Mouse (Mus musculus) thymus, postnatal 4 days (tissue): ENCODE data around the gene Mef2a.

Experiments
- DNase-seq: peaks from one replicate; pipeline ENCODE4 v3.0.0; 2021

Mef2a gene

GRCm38 (mm10) chr7:67372729-67373583 lies at the start of gene Mef2a:
Gene Mef2a (minus strand): TSS chr7:67372858.
- peak; percentile 97 for DNase-seq

DNA sequence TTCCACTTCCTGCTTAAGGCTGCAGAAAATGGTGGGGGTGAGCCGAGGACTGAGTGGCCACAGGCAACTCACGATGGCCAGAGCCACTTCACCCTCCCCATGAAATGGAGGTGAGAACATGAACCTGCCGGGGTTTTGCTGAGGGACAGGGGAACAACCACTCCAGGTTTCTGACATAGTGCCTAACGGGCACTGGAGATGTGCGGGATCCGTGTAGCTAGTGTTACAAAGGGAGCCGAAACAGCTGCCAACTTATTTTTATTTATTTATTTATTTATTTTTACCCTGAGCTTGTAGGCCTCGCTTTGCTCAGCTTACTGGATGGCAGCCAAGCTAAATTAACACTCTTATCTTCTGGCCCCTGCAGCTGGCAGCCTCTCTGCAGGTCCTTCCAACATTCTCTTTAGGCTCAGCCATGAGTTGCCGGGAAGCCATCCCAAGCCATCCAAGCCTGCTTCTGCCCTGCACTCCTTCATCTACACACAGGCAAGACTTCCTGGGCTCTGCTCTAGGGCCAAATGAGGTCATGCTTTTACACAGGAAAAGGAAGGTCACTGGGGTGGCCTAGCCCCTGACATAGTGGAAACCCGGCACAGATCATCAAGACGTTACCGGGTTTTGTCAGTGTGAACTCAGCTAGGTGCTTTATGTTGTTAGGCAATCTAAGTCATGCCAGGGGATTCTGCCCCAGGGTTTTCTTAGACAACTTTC lies 49.0 kb upstream of the Mef2a start:
- peak; percentile 65 for DNase-seq

DNA sequence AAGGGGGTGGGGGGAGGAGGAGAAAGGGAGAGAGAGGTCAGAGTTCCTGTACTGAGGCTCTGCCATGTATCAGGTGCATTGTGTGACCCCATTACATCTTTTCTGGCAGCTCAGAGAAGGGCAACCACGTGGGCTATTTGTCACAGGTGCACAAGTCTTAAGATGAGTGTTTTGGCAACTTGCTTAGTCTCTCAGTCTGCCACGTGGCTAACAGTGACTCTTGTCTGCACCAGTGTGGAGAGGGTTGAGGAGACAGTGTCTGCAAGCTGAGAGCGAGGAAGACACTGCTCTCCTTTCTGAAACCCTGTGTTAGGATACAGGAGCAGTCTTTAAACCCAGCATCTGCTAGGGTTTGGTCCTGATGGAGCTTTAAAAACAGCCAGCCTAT lies 48.4 kb upstream of the Mef2a start:
- DNase-seq = peak; percentile 71

DNA sequence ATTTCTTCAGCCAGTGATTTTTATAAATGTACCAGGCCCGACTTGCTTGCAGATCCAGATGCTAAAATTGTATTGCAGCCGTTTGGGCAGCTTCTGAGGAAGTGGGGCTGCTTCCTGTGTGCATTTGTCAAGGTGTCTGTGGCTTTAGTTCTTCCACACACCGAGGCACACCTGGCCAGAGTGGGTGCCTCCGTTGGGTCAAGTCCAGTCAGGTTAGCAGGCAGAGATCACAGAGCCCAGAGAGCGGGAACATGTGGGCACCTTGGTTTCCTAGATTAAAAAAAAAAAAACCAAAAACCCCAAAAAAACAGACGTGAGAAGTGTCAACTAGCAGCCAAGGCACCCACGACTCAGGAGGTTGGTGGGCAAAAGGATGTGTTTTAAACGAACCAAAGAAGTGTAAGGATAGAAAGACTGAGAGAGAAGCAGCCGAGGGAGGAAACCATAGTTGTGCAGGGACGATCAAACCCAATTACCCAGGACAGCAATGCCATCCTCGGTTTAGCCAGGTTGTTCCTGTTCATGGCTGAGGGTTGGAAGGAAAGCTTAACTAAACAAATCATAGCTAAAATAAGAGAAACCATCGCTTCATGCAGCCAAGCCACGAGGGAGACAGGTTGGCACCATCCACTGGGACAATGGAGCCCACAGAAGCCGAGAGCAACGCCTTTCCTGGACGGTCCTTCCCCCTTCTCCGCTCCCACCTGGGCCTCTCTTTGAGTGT lies 47.1 kb upstream of the Mef2a start:
- DNase-seq = peak; percentile 68

GRCm38 (mm10) chr7:67418122-67418521 lies 45.5 kb upstream of the Mef2a start:
- DNase-seq = no peak

DNA sequence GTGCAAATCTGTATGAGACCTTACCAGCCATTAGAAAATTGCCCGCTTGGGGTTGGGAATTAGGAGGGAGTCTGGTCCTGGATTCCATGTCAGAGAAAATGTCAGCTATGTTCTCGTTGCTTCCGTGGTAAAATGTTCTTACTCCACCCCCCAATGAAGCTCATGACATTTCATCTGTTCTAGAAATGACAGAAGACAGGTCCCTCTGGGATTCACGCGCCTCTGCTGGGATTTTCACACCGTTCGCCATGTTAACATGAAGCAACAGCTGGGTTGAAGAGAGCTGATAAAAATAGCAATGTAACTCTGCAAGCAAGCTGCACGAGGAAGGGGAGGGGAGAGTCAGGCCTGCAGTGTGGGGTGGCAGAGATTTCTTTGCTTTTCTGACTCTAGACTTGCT lies 42.1 kb upstream of the Mef2a start:
- peak; percentile 30 for DNase-seq

DNA sequence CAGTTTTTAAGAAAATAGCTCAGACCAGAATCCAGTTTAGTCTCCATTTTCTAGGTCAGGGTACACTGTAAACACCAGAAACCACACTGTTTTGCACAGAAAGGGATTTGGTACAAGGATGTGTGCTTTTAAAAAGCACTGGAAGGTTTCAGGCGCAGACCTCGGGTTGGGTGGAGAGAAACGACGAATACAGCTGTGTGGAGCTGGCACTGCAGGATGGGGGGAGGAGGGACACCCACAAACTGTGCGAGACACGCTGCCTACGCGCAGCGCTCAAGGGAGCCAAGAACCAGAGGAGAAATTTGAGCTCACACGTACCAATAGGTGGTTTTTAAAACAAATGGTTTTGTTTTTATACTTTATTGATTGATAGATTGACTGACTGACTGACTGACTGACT lies 40.0 kb upstream of the Mef2a start:
- DNase-seq = peak; percentile 77

GRCm38 (mm10) chr7:67407019-67407418 lies 34.4 kb upstream of the Mef2a start:
- DNase-seq = peak; percentile 30

- DNase-seq = no peak
Observed at GRCm38 (mm10) chr7:67404176-67404575, 31.5 kb upstream of the Mef2a start.

DNA sequence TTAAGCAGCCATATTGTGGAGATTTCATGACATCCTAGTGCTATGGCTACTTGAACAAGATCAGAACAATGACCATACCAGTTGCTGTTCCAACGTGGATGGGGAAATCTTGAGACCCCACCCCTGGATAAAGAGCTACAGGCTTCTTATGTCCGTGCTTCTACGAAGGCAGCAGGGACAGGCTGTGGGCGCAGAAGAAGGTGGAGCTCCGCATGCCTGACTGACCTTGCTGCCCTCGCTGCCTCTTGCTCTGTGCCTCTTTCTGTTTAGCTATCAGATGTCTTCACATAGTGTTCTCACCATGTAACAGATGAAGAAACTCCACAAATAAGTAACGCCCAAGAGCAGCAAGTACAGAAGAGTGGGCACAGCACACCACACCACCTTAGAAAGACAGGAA lies 29.7 kb upstream of the Mef2a start:
- DNase-seq = no peak

GRCm38 (mm10) chr7:67401379-67401778 lies 28.7 kb upstream of the Mef2a start:
- no peak for DNase-seq

DNA sequence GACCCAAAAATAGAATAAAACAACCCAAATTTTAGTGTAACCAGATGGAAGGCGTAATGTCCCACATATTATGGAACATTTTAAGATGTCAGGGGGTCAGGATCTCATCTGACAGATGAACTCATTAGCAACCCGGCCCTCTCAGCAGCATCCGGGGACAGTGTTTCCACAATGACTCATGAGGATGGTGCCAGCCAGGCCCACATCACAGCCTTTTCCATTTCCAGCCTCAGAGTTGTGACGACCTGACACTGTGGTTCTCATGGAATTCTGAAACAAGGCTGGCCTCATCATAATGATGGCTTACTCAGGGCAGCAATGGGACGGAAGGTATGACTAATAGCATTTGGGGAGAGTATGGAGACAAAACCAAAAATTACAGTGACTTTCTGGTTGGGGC lies 18.1 kb upstream of the Mef2a start:
- no peak for DNase-seq

GRCm38 (mm10) chr7:67390095-67390494 lies 17.4 kb upstream of the Mef2a start:
- DNase-seq = no peak

DNA sequence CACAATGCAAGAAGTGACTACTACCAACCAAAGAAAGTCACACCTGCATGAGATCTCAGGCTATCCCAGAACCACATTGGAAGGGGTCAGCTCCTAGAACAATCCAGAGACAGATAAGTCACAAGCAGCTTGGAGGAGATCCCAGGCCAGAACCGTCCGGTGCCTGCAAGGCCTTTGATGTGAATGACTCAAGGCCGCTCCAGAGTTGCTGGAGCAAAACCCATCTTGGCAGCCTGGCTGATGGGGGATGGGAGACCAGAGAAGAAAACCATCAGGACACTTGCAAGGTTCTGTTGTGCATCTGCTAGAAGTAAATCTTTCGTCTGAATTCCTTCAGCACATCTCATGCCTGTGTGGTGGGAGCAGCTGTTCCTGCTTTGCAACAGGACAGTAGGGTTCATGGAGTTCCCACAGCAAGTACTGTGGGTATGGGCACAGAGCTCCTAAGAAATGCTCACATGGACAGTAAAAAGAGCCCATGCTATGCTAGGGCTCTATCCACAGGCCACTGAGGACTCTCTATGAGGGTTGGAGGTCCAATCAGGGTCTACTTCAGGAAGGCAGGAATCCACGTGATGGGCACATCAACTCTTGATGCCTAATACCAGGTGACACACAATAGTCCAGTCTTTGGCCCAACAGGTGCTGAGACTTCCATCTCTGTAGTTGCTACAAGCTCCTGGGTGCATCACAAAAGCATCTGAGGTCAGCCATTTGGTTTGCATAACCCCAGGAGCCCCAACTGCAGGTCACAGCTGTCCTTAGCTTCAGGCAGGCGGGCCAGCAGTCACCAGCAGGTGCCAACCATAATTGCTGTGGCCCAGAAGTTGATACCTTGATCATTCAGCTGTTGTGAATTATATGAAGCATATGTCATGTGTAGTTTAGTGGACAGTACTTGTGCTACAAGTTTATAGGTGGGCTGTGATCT lies 12.5 kb upstream of the Mef2a start:
- no peak for DNase-seq

DNA sequence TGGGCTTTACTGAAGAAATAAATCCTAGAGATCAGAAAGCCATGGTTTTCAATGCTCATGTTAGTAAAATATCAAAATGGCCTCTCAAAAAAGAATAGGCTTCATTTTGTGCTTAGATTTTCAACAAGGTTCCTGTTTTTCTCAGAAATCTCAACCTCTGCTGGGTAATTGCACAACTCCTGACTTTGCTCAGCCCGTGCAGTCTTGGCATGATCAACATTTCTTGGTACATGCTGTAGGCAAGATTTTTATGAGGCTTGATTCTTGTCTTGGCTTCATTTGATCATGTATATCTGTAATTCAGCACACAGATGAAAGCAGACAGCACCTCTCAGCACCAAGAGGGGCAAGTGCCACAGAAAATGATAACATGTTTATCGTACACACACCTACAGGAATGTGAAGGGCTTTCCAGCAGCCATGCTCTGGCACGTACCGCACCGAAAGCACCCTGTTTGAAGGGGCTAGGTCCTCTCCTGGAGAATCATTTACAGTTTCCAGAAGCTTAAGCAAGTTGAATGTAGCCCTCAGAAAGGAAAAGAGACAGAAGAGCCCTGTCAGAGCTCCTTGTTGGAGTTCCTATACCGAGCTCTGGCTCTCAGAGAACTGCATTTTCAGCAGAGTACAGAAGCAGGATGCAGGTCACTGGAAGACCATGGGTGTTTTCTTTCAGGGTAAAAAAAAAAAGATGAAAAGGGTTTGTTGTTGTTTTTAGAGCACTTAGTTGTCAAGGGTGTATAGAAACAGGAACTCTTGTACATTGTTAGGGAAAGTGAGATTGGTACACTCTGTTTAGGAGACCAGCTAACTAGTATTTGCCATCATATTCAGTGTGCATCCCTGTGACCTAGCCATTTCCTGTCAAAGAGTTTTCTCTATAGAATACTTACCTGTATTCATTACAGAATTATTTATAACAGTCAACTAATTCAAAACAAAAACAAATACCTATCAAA lies 7.8 kb upstream of the Mef2a start:
- DNase-seq = no peak

GRCm38 (mm10) chr7:67376796-67377195 lies 4.1 kb upstream of the Mef2a start:
- DNase-seq = no peak

DNA sequence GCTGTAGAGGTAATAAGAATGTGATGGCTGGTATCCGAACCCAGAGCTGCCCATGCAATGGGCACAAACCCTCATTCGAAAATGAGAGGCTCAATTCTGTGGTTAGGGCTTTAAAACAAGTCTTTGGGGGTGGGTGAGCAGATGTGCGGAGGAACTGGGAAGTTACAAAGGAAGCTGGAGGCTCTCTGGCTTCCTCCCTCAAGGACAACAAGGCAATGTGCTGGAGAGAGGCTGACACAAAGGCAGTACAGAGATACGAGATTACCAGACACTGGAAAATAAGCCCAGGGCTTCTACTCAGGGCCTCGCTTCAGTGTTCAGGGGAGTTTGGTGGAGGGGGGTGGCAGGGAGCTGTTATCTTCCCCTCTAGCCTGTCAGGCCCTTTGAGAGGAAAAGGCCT lies 1.3 kb upstream of the Mef2a start:
- DNase-seq = peak; percentile 40

DNA sequence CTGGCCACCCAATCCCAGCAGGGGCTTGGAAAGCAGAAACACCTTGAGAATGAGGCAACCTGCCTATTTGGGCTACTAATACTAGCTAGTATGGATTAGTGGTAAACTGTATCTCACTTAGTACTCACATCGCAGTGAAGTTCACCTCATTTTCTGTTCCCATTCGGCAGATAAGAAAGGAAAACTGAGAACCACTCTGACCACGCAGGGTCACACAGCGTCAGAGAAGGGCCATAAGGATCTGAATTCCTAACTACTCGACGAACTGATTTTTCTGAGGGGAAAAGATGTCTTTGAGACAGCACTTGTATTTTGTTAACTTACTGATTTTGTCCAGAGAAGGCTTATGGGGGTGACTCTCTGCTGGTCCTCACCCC lies 914 bp upstream of the Mef2a start:
- DNase-seq = no peak

DNA sequence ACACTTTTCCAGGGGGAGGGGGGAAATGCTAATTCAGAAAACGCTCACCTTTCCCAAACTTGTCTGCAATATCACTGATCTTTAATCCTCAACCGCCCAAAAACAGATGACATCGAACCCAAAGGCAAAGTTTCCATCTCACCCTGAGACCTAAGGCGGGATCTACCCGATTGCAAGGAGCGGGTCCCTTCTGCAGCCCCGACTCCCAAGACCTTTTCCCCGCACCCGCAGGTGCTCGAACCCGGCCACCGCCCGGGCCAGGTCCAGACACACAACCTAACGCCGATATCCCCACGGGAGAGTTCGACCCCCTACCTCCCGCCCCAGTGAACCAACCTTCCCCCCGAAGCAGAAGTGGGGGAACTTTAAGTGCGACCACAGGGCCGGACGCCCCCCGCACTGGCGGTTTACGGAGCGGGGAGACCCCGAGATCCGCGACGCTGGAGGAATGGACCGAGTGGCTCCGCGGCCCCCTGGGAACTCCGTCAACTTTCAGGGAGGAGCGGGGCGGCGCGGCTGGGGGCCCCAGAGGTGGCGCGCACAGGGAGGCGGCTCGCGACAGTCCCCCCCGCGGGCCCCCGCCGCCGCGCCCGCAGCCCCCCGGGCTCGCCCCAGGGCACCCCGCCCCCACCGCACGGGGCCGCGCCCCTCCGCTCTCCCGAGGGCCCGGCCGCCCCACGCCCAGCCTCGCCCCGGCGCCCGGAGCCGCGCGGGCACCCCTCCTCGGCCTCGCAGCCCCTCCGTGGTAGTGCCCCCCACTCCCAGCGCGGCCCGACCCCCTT lies 576 bp downstream of the Mef2a start:
- peak; percentile 77 for DNase-seq

DNA sequence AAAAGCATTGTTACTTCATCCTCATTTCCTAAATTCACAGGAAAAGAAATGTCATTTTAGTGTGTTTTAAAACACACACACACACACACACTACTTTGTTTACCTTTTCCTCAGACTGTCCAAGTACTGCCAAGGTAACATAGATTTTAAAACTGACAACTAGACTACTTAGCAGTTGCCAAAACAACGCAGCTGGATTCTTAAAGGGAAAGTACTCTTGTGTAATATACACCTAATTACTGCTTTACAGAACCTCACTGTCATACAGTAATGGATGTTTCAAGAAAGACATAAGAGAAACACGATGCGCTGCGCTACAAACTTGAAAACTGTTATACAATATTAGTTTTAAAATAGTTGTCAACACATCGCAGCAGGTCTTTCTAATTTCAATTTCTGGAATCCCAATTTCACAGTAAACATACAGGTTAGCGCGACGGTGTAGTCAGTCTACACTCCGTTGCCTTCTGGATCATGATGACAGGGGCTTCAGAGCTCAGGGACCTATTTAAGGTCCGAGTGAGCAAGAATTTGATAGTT lies 1.2 kb downstream of the Mef2a start:
- DNase-seq = no peak
